8 mouse cellular contexts compared by ENCODE assay signal in genomic region chr19:47067924-47068611, GRCm38 (mm10). TPM values are rescaled to one million over a fixed set of nuclear protein-coding genes. Genes with fewer than 3 reads are reported as not detected.
A peak's percentile ranks its signal among the peaks of the same experiment; 100 is the strongest.
DNase-seq lines count a peak whose midpoint lies in the region; ATAC-seq lines count a peak whose summit lies in the region.

No protein-coding gene starts in this region.

- peaks cover 10% of the 10 kb centered on the region for H3K4me1 ChIP-seq in hindbrain, embryonic 12.5 days

- DNase-seq in NIH3T3 (ENCODE audit: low read depth): peak; percentile 92
- peak; percentile 85 to 89 for DNase-seq in cerebellum, postnatal 10 days
- peak; percentile 76 to 82 for DNase-seq in frontal cortex, postnatal 10 days (ENCODE audit: low spot score in 2 of 2)
- peak; percentile 65 to 68 for DNase-seq in layer of hippocampus, postnatal 25 days (ENCODE audit: extremely low spot score in 1 of 2, low spot score in 1 of 2)
- peak; percentile 85 for DNase-seq in lung, postnatal 14 days
- peak; percentile 85 for DNase-seq in ovary, postnatal 36 days (ENCODE audit: low spot score)
- DNase-seq in thymus, postnatal 25 days: peak; percentile 90

- peak overlapping the region; percentile 88 for H3K4me3 ChIP-seq in hindbrain, embryonic 12.5 days

- peak overlapping the region; percentile 90 for H3K9ac ChIP-seq in hindbrain, embryonic 12.5 days

- peak overlapping the region; percentile 60 for H3K4me2 ChIP-seq in hindbrain, embryonic 12.5 days (replicated peaks)

- peak overlapping the region; percentile 88 for H3K27ac ChIP-seq in hindbrain, embryonic 12.5 days

- H3K27me3 ChIP-seq in hindbrain, embryonic 12.5 days: no peaks in the 10 kb centered on the region

- ATAC-seq in hindbrain, embryonic 12.5 days (ENCODE audit: low FRiP score): peak; percentile 90

- H3K9me3 ChIP-seq in hindbrain, embryonic 12.5 days (replicated peaks): no peaks in the 10 kb centered on the region

- WGBS in hindbrain, embryonic 12.5 days: under 1% methylated on average over 56 of the region's 72 CpGs

- peaks cover 20% of the 10 kb centered on the region for H3K36me3 ChIP-seq in hindbrain, embryonic 12.5 days

RNA-seq across cellular contexts. Expression of gene Taf5, which starts 0.5 kb away (rescaled TPM):
- 10.7 and 11.2 TPM in 2 replicates for polyA plus RNA-seq in hindbrain, embryonic 12.5 days (2016; fragmentation: Nextera tagmentation; extraction: Ambion mirVana)
- total RNA-seq in layer of hippocampus, postnatal 25 days (2021): 1 to 10 TPM; 6.0 to 7.2 TPM

RNA-seq across cellular contexts. Expression of gene Pcgf6, which starts 17.4 kb away (rescaled TPM):
- 30.4 and 31.1 TPM in 2 replicates for polyA plus RNA-seq in hindbrain, embryonic 12.5 days (2016; fragmentation: Nextera tagmentation; extraction: Ambion mirVana)
- total RNA-seq in layer of hippocampus, postnatal 25 days (2021): 10 to 100 TPM; 14.5 to 20.2 TPM

RNA-seq across cellular contexts. Expression of gene Usmg5, which starts 22.4 kb away (rescaled TPM):
- polyA plus RNA-seq in hindbrain, embryonic 12.5 days (2016; fragmentation: Nextera tagmentation; extraction: Ambion mirVana): 1,230 and 1,343 TPM in 2 replicates
- 100 to 1,000 TPM; 780 to 828 TPM for total RNA-seq in layer of hippocampus, postnatal 25 days (2021)

RNA-seq across cellular contexts. Expression of gene Pdcd11, which starts 22.5 kb away (rescaled TPM):
- polyA plus RNA-seq in hindbrain, embryonic 12.5 days (2016; fragmentation: Nextera tagmentation; extraction: Ambion mirVana): 11.4 and 11.5 TPM in 2 replicates
- total RNA-seq in layer of hippocampus, postnatal 25 days (2021): 10 to 100 TPM; 15.7 to 19.2 TPM

RNA-seq across cellular contexts. Expression of gene Nt5c2, which starts 53.1 kb away (rescaled TPM):
- polyA plus RNA-seq in hindbrain, embryonic 12.5 days (2016; fragmentation: Nextera tagmentation; extraction: Ambion mirVana): 85.3 and 89.1 TPM in 2 replicates
- 10 to 100 TPM; 70.7 to 71.1 TPM for total RNA-seq in layer of hippocampus, postnatal 25 days (2021)

Comparison
In these comparisons a context has a peak if more than half of its experiments do, and no peak if none do; other contexts are left out.
1. Peak in every context shown above with its lines: DNase-seq, ATAC-seq, H3K4me3 ChIP-seq and H3K27ac ChIP-seq.